ENCODE assay signal across 19 mouse cellular contexts in the genomic region with DNA sequence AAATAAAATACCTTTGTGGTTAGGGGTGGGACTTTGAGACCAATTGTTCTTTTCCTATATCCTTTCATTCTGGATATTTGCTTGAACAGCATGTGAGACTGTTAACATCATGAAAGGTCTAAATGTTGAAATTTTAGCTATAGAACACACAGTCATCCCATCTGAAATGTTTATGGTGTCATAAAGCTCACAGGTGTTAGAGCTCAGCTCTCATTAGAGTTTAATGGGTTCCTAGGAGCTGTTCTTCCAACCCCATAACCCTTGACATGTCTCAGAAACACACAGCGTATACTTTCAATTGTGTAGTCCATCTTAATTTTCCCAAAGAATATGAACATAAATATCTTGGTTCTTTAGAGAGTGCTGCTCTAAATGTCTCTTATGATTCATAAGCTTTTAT.
"Had no signal": no experiment of that assay in that cellular context is flagged by ENCODE, and none has a peak within 500 bp of the region (broad histone marks: within the 10 kb centered on the region; RNA-seq: fewer than 3 reads in every experiment).

No protein-coding gene starts in this region.

- H3K27me3 ChIP-seq: lung, embryonic 15.5 days; megakaryocyte, embryonic 14.5 days; midbrain, embryonic 12.5 days; neural tube, embryonic 13.5 days; stomach, embryonic 15.5 days had no signal

- H3K4me3 ChIP-seq: lung, embryonic 15.5 days; megakaryocyte, embryonic 14.5 days; midbrain, embryonic 12.5 days; myocyte; neural tube, embryonic 13.5 days; stomach, embryonic 15.5 days had no signal

- DNase-seq: liver, postnatal 0 days; lung, adult 2 months; lung, postnatal 14 days; lung, postnatal 36 days; midbrain, embryonic 14.5 days; right cerebral cortex, postnatal 14 days; thymus, adult 2 months; thymus, postnatal 25 days; thymus, postnatal 4 days had no signal

- H3K9me3 ChIP-seq: lung, embryonic 15.5 days; midbrain, embryonic 12.5 days; neural tube, embryonic 13.5 days; stomach, embryonic 15.5 days had no signal

- H3K9ac ChIP-seq: liver, postnatal 0 days; lung, embryonic 15.5 days; midbrain, embryonic 12.5 days; neural tube, embryonic 13.5 days; stomach, embryonic 15.5 days had no signal

- H3K4me2 ChIP-seq: lung, embryonic 15.5 days; midbrain, embryonic 12.5 days; neural tube, embryonic 13.5 days; stomach, embryonic 15.5 days had no signal

- H3K27ac ChIP-seq: lung, embryonic 15.5 days; macrophage; midbrain, embryonic 12.5 days; neural tube, embryonic 13.5 days; stomach, embryonic 15.5 days; stomach, postnatal 0 days had no signal

- H3K36me3 ChIP-seq: lung, embryonic 15.5 days; midbrain, embryonic 12.5 days; neural tube, embryonic 13.5 days; stomach, embryonic 15.5 days had no signal

- ATAC-seq: liver, postnatal 0 days; lung, postnatal 0 days; midbrain, embryonic 16.5 days had no signal

- H3K4me1 ChIP-seq: lung, embryonic 15.5 days; megakaryocyte, embryonic 14.5 days; midbrain, embryonic 12.5 days; neural tube, embryonic 13.5 days; stomach, embryonic 15.5 days had no signal
